Mouse (Mus musculus): ENCODE results near the gene Dcaf1. TPM values are rescaled to one million over a fixed set of nuclear protein-coding genes. Genes with fewer than 3 reads are reported as not detected.

Dcaf1 gene
- total and polyA plus RNA-seq, 3 experiments = 40.9 to 43.9 (median 42.9) TPM

DNA sequence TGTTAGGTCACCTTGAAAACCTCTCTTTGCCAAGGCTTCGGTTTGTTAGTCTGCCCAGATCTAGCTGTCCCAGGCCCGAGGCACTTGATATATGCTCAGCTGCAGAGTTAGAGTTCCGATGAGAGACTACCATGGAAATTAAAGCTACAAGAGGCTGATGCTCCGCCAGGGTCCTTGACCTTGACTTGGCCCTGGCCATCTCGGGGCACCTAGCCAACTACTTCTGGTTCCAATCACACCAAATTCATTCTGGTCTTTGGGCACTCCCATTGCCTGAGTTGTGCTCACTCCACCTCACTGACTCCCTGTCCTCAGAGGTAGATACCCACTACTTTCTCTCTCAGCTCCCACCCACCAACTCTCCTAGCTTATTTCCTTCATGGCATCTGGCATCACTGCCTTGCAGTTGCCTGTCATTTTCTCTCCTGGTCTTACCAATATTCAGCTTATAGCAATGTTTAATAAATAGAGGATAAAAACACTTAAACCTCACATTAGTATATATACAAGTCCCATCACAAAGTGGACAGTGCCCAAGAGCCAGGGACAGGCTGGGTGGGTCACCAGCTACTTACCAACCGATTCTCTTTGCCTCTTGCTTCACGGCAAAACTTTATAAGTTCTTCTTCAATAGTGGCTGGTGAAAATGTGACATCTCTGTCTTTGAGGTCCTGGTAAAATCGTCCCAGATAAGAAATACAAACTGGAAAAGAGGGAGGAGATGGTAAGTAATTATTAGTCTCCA is 69.0 kb downstream of the Dcaf1 start:
- in situ Hi-C loops (cut with MboI; ENCODE audit: low pct_ligation_motif_present, low pct_unique_long_range_greater_than_20kb, low sequenced_read_pairs) (loop anchor here (5.0 kb wide), 1 partner anchor 218 kb away; no protein-coding TSS in a partner anchor), dilution Hi-C loops (cut with MboI; ENCODE audit: extremely low pct_ligation_motif_present, extremely low pct_unique_long_range_greater_than_20kb, low sequenced_read_pairs) (no loop called here)
- Histone ChIP-seq H3K9me3 (replicated peaks; ENCODE audit: low read length) (no peaks in the 10 kb centered on the region), H3K9ac (ENCODE audit: insufficient read depth, low read depth) (peak overlapping the region; percentile 95), H3K4me2 (ENCODE audit: insufficient read depth, low read depth, poor library complexity, severe bottlenecking) (peak overlapping the region; percentile 87), H3K4me3 (replicated peaks in 1 of 3; ENCODE audit: low read depth in 2 of 3, low read length in 2 of 3, poor library complexity in 1 of 3) (peak overlapping the region; percentile 83 to 97 (median 92)), H3K27ac (ENCODE audit: insufficient read depth, low read depth) (no peak overlapping the region), H3K4me1 (ENCODE audit: control insufficient read depth in 1 of 2, insufficient read depth in 2 of 2) (peaks cover 9 to 43% of the 10 kb centered on the region in 2 experiments), H3K27me3 (replicated peaks) (peaks cover 3% of the 10 kb centered on the region), H3K36me3 (replicated peaks in 1 of 2; ENCODE audit: control insufficient read depth in 1 of 2, insufficient read depth in 1 of 2, low read length in 1 of 2) (peaks cover 25 to 32% of the 10 kb centered on the region in 2 experiments), H3K79me2 (replicated peaks; ENCODE audit: control insufficient read depth, extremely low read depth, insufficient read depth, poor library complexity, severe bottlenecking) (peaks cover 32% of the 10 kb centered on the region)
- DNase-seq (ENCODE audit: extremely low read depth) = no peak
- TF ChIP-seq TCF12 (IDR thresholded peaks at IDR 0.05; ENCODE audit: low read depth, low read length) = no peak
- no peak for TF ChIP-seq RAD21 (IDR thresholded peaks at IDR 0.05; ENCODE audit: low read depth, low read length)
- no peak for TF ChIP-seq EP300 (IDR thresholded peaks at IDR 0.05; ENCODE audit: low read length)
- no peak for TF ChIP-seq SMC3 (IDR thresholded peaks at IDR 0.05; ENCODE audit: low read depth, low read length)
- no peak for TF ChIP-seq E2F4 (IDR thresholded peaks at IDR 0.05; ENCODE audit: insufficient replicate concordance, low read depth, low read length)
- no peak for TF ChIP-seq GABPA (IDR thresholded peaks at IDR 0.05; ENCODE audit: insufficient replicate concordance, low read depth, low read length)
- TF ChIP-seq POLR2A (IDR thresholded peaks at IDR 0.05; ENCODE audit: low read depth, low read length) = no peak
- TF ChIP-seq PAX5 (IDR thresholded peaks at IDR 0.05; ENCODE audit: low read length) = no peak
- TF ChIP-seq KAT2A (IDR thresholded peaks at IDR 0.05; ENCODE audit: insufficient replicate concordance, low read length) = no peak
- no peak for TF ChIP-seq NRF1 (IDR thresholded peaks at IDR 0.05; ENCODE audit: low read depth, low read length)
- no peak for TF ChIP-seq RCOR1 (conservative IDR thresholded peaks at IDR 0.05; ENCODE audit: low read depth, low read length)
- no peak for TF ChIP-seq JUND (conservative IDR thresholded peaks at IDR 0.05; ENCODE audit: low read depth, low read length)
- TF ChIP-seq MXI1 (IDR thresholded peaks at IDR 0.05; ENCODE audit: low read depth, low read length) = no peak
- TF ChIP-seq MAFK (IDR thresholded peaks at IDR 0.05; ENCODE audit: insufficient replicate concordance, low read length) = no peak
- TF ChIP-seq IRF4 (IDR thresholded peaks at IDR 0.05; ENCODE audit: low read depth, low read length) = no peak
- no peak for TF ChIP-seq ELF1 (IDR thresholded peaks at IDR 0.05; ENCODE audit: low read depth, low read length)
- TF ChIP-seq UBTF (IDR thresholded peaks at IDR 0.05; ENCODE audit: low read depth, low read length) = no peak
- TF ChIP-seq CHD2 (IDR thresholded peaks at IDR 0.05; ENCODE audit: low read length) = no peak
- TF ChIP-seq CTCF (conservative IDR thresholded peaks at IDR 0.05 in 1 of 2, IDR thresholded peaks at IDR 0.05 in 1 of 2; ENCODE audit: low read depth in 2 of 2, low read length in 2 of 2) = no peak

GRCm38 (mm10) chr9:106891341-106891741 is 69.7 kb downstream of the Dcaf1 start:
- dilution Hi-C loops (cut with MboI; ENCODE audit: extremely low pct_ligation_motif_present, extremely low pct_unique_long_range_greater_than_20kb, low sequenced_read_pairs) (no loop called here), in situ Hi-C loops (cut with MboI; ENCODE audit: low pct_ligation_motif_present, low pct_unique_long_range_greater_than_20kb, low sequenced_read_pairs) (loop anchor here (5.0 kb wide), 1 partner anchor 219 kb away; no protein-coding TSS in a partner anchor)
- peaks cover 29% of the 10 kb centered on the region for H3K79me2 ChIP-seq (replicated peaks; ENCODE audit: control insufficient read depth, extremely low read depth, insufficient read depth, poor library complexity, severe bottlenecking)
- H3K36me3 ChIP-seq (replicated peaks in 1 of 2; ENCODE audit: control insufficient read depth in 1 of 2, insufficient read depth in 1 of 2, low read length in 1 of 2) = peaks cover 25 to 32% of the 10 kb centered on the region in 2 experiments
- peaks cover 9 to 41% of the 10 kb centered on the region in 2 experiments for H3K4me1 ChIP-seq (ENCODE audit: control insufficient read depth in 1 of 2, insufficient read depth in 2 of 2)
- H3K4me3 ChIP-seq (replicated peaks in 1 of 3; ENCODE audit: low read depth in 2 of 3, low read length in 2 of 3, poor library complexity in 1 of 3) = peak overlapping the region; percentile 83 to 97 (median 92)
- peak overlapping the region; percentile 95 for H3K9ac ChIP-seq (ENCODE audit: insufficient read depth, low read depth)
- peaks cover 4% of the 10 kb centered on the region for H3K27me3 ChIP-seq (replicated peaks)
- H3K9me3 ChIP-seq (replicated peaks; ENCODE audit: low read length) = no peaks in the 10 kb centered on the region
- peak; percentile 39 for DNase-seq (ENCODE audit: extremely low read depth)
- TF ChIP-seq USF1 (IDR thresholded peaks at IDR 0.05; ENCODE audit: low read depth, low read length) = no peak
- TF ChIP-seq MAFK (IDR thresholded peaks at IDR 0.05; ENCODE audit: insufficient replicate concordance, low read length) = no peak
- TF ChIP-seq ELF1 (IDR thresholded peaks at IDR 0.05; ENCODE audit: low read depth, low read length) = no peak
- no peak for TF ChIP-seq HCFC1 (IDR thresholded peaks at IDR 0.05; ENCODE audit: low read depth, low read length)
- no peak for TF ChIP-seq E2F4 (IDR thresholded peaks at IDR 0.05; ENCODE audit: insufficient replicate concordance, low read depth, low read length)
- TF ChIP-seq RCOR1 (conservative IDR thresholded peaks at IDR 0.05; ENCODE audit: low read depth, low read length) = no peak
- TF ChIP-seq ZMIZ1 (IDR thresholded peaks at IDR 0.05; ENCODE audit: low read depth, low read length) = no peak
- no peak for TF ChIP-seq TBP (conservative IDR thresholded peaks at IDR 0.05; ENCODE audit: low read depth, low read length)
- TF ChIP-seq NELFE (IDR thresholded peaks at IDR 0.05; ENCODE audit: low read depth, low read length) = no peak
- TF ChIP-seq PAX5 (IDR thresholded peaks at IDR 0.05; ENCODE audit: low read length) = no peak
- TF ChIP-seq POLR2A (IDR thresholded peaks at IDR 0.05; ENCODE audit: low read depth, low read length) = no peak
- TF ChIP-seq POLR2AphosphoS2 (IDR thresholded peaks at IDR 0.05; ENCODE audit: low read depth, low read length) = no peak
- no peak for TF ChIP-seq GABPA (IDR thresholded peaks at IDR 0.05; ENCODE audit: insufficient replicate concordance, low read depth, low read length)
- no peak for TF ChIP-seq ZKSCAN1 (IDR thresholded peaks at IDR 0.05; ENCODE audit: borderline replicate concordance, low read depth, low read length)
- no peak for TF ChIP-seq CHD2 (IDR thresholded peaks at IDR 0.05; ENCODE audit: low read length)
- TF ChIP-seq MAX (IDR thresholded peaks at IDR 0.05; ENCODE audit: low read length) = no peak
- TF ChIP-seq BHLHE40 (IDR thresholded peaks at IDR 0.05; ENCODE audit: low read depth, low read length) = no peak
- TF ChIP-seq NRF1 (IDR thresholded peaks at IDR 0.05; ENCODE audit: low read depth, low read length) = no peak
- TF ChIP-seq ZC3H11A (IDR thresholded peaks at IDR 0.05; ENCODE audit: low read depth, low read length) = no peak
- no peak for TF ChIP-seq USF2 (conservative IDR thresholded peaks at IDR 0.05; ENCODE audit: low read depth, low read length)
- H3K27ac ChIP-seq (ENCODE audit: insufficient read depth, low read depth) = no peak overlapping the region
- H3K4me2 ChIP-seq (ENCODE audit: insufficient read depth, low read depth, poor library complexity, severe bottlenecking) = peak overlapping the region; percentile 87
